Mouse (Mus musculus): ENCODE data around the gene Pdcd6.

Gene Pdcd6

DNA sequence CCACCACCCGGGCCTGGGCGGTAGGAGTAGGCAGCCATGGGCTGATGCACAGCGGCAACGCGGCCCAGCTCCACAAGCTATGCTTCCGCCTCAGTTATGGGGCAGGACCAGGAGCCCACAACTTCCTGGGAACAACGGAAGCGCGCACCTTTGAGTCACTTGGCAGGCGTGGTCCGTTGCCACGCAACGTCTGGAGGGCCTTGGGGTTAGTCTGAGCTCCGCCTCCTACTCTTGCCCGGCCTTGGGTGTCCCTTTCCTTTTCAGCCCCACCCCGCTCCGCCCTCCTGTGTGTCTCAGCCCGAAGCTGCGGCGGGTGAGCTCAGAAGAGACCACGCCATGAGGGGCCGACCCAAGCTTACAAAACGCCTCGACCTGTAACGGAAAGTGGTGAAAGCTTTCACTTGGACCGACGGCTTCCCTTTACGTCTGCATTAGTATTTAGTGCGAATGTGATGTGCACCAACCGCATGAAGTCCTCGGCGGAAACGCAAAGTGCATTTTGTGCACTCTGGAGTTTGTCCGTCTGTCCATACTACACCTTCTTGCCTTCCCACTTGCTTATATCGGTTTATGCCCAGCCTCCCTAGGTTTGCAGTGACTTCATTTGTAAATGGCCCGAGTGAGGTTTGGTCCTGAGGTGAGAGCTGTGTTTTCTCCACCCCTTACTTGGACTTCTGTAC, at the start of gene Pdcd6:
Gene Pdcd6 (minus strand): TSS at position 411 of the 680 bp plus-strand sequence.
- peak; percentile 73 for DNase-seq (ENCODE audit: low read depth, low spot score)

DNA sequence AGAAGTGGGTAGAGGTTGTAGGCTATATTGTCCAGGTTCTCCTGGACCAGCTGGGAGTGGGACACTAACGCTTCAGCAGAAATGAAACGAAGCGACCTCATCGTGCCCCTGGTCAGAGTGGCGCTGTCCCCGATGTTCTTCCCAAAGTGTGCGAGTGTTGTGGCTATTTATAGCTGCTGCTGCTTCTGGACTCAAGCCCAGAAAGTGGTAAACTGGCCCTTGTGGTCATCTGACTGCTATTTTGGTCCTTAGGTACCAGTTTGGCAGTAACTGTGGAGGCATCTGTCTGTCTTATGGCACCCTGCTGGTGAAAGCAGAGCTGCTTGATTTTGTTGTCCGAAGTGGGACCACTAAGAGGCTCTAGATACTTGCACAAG, 46.5 kb upstream of the Pdcd6 start, which contains the start of gene Lrrc14b:
Gene Lrrc14b (minus strand): TSS at position 147 of the 377 bp plus-strand sequence.
- DNase-seq (ENCODE audit: low read depth, low spot score), result no peak

- DNase-seq (ENCODE audit: low read depth, low spot score), result no peak
Observed at GRCm38 (mm10) chr13:74363176-74363858, 45.9 kb upstream of the Pdcd6 start.

- DNase-seq (ENCODE audit: low read depth, low spot score), result no peak
Observed at GRCm38 (mm10) chr13:74362218-74362617, 44.8 kb upstream of the Pdcd6 start.

- DNase-seq (ENCODE audit: low read depth, low spot score), result no peak
Observed at GRCm38 (mm10) chr13:74356491-74356890, 39.1 kb upstream of the Pdcd6 start.

GRCm38 (mm10) chr13:74350435-74350906, 33.1 kb upstream of the Pdcd6 start:
- DNase-seq (ENCODE audit: low read depth, low spot score), result no peak

GRCm38 (mm10) chr13:74349566-74350434, 32.4 kb upstream of the Pdcd6 start, which contains the start of the genes Sdha and Ccdc127:
Sdha (minus strand) TSS chr13:74350280.
Ccdc127 (plus strand) TSS chr13:74350309.
- peak; percentile 92 for DNase-seq (ENCODE audit: low read depth, low spot score)

DNA sequence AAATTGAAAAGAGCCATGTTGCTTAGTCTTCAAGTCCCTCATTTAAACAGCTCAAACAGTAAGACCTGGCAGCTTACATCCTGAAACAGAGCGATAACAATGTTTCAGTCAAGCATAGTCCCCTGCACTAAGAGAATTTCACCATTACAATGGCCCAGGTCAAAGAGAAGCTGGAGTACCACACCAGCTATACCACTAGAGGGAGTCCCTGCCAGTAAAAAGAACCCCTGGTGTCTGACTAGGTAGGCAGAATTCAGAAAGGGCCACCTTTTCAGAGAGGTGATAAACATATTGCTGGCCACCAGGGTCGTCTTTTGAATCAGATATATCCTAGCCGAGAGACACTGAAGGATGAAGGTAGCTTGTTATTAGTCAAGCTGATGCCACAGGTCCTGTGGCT, 23.7 kb upstream of the Pdcd6 start:
- no peak for DNase-seq (ENCODE audit: low read depth, low spot score)

GRCm38 (mm10) chr13:74329321-74329720, 11.9 kb upstream of the Pdcd6 start:
- no peak for DNase-seq (ENCODE audit: low read depth, low spot score)

GRCm38 (mm10) chr13:74316789-74317169, 601 bp downstream of the Pdcd6 start:
- DNase-seq (ENCODE audit: low read depth, low spot score), result no peak

GRCm38 (mm10) chr13:74316386-74316785, 994 bp downstream of the Pdcd6 start:
- DNase-seq (ENCODE audit: low read depth, low spot score), result no peak

- DNase-seq (ENCODE audit: low read depth, low spot score), result no peak
Observed at GRCm38 (mm10) chr13:74314616-74315015, 2.8 kb downstream of the Pdcd6 start.

GRCm38 (mm10) chr13:74305780-74306179, 11.6 kb downstream of the Pdcd6 start:
- no peak for DNase-seq (ENCODE audit: low read depth, low spot score)

DNA sequence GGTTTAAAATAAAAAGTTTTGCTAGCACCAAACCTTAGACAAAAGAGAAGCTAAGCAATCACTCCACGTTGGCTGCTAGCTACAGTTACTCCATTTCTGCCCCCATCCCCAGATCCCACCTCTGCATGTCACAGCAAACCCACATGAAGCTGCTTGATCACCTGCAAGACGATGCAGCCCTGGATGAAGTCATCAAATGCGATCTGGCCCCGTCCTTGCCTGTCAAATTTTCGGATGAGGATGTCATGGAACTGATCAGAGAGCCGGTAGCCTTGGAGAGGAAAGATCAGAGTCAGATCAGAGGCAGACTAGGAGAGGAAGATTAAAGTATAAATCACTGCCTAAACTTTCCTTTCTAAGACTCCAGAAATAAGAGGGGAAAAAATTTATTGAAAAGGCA, 12.0 kb downstream of the Pdcd6 start:
- DNase-seq (ENCODE audit: low read depth, low spot score), result no peak

DNA sequence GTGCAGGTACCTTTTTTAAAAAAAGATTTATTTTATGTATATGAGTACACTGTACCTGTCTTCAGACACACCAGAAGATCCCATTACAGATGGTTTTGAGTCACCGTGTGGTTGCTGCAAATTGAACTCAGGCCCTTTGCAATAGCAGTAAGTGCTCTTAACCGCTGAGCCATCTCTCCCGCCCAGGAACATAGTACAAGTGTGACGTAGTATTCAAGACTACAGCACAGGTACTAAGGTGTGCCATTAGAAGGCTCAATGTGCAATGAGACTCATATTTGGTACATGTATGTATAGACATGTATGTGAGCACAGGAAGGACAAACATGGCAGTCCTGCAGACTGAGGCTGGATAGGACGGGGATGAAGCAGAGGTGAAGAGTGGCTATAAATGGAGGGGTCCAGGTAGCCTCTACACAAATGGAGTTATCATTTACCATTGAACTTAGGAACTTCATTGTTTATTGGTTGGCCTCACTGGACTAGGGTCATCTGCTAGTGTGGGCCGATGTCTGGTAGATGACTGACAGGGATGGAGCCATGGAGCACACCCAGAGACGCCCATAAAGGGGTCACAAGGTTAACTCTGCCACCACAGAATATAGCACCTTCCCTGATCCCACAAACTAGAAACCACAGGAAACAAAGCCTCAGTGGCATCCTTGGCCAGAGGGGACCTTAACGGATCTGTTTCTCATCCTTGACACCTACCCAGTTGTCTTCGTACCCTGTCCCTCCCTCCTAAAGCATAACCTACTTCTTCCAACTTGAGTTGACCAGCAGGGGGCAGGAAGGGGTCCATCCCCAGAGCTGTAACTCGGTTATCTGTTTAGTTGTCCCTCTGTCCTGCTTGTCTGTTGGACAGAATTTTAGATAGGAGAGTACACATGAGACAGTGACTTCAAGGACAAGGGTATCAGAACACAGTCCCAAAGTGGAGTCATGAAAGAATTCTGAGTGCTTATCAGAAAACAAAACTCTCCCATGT, 15.0 kb downstream of the Pdcd6 start:
- DNase-seq (ENCODE audit: low read depth, low spot score), result no peak

GRCm38 (mm10) chr13:74301607-74301984, 15.8 kb downstream of the Pdcd6 start:
- no peak for DNase-seq (ENCODE audit: low read depth, low spot score)

DNA sequence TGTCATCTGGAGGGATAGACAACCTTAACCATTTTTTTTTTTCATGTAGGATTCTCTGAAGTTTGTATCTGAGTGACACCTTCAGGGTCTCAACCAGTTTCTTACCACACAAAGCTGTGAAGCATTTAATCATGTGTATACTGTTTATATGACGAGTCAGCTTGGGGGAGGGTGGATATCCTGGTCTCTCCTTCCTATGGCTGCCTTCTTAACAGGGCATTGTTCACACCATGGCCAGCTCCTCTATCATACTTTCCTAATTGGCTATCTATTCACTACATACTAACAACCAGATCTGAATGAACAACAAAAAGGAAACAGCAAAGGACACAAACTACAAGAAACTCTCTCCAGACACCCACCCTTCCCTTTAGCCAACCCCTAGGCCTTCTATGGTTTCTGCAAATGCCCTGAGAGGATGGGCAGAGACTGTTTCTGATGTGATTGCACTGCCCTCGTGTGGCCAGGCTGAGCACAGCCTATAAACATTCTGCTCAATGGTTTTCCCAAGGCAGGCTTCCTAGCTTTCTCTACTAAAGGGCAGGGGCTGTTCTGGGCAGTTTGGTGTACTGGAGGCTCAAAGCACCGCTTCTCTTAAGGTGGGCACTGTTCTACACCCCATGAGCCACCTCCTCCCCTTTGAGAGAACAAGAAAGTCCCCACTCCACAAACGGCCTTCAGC, 16.3 kb downstream of the Pdcd6 start:
- DNase-seq (ENCODE audit: low read depth, low spot score), result no peak

GRCm38 (mm10) chr13:74296376-74296775, 21.0 kb downstream of the Pdcd6 start:
- DNase-seq (ENCODE audit: low read depth, low spot score), result no peak

GRCm38 (mm10) chr13:74292167-74292566, 25.2 kb downstream of the Pdcd6 start, which contains the start of gene Ahrr:
Ahrr (minus strand) TSS chr13:74292331.
- no peak for DNase-seq (ENCODE audit: low read depth, low spot score)

GRCm38 (mm10) chr13:74289646-74290045, 27.7 kb downstream of the Pdcd6 start:
- no peak for DNase-seq (ENCODE audit: low read depth, low spot score)

Measured in brain, embryonic 18.5 days (tissue).